Mouse (Mus musculus): ENCODE results near the gene Akirin1. TPM values are rescaled to one million over a fixed set of nuclear protein-coding genes. Genes with fewer than 3 reads are reported as not detected.

Akirin1 gene
- 83.4 and 96.0 TPM in 2 replicates for polyA plus RNA-seq (2014; fragmentation: Nextera tagmentation; extraction: Ambion mirVana)

DNA sequence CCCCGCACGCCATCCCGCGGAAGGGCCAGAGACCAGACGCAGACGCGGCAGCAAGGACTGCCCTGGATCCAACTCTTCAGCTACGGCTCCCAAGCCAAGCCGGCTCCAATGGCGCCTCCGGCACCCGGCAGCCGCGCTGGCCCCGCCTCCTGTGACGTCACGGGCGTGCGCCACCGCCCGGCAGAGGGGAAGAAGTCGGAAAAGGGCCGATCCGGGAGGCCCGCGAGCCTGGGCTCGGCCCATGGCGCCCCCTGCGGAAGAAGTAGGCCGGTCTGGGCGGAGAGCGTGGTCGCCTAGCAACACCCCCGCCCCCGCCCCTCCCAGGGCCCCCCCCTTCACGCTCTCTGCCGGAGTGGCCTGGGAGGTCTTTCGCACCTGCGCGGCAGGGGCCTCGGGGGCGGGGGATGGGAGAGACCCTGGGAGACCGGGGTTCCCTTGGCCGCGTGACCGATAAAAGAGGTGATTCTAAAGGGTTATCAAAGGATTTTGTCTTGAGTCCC lies at the start of gene Akirin1:
Gene Akirin1 (minus strand): TSS at position 194 of the 500 bp plus-strand sequence.
- Histone ChIP-seq H3K4me1 (ENCODE audit: control insufficient read depth, insufficient read depth, low read length) (peaks cover 22% of the 10 kb centered on the region), H3K9ac (replicated peaks; ENCODE audit: low read length) (peak within 1 kb of the TSS; percentile 95), H3K9me3 (ENCODE audit: control insufficient read depth, low read length) (no peaks in the 10 kb centered on the region), H3K4me3 (replicated peaks; ENCODE audit: low read depth, low read length) (peak within 1 kb of the TSS; percentile 100), H3K27me3 (ENCODE audit: control insufficient read depth, insufficient read depth, low read length) (no peaks in the 10 kb centered on the region), H3K36me3 (ENCODE audit: control insufficient read depth, insufficient read depth, low read length) (no peaks in the 10 kb centered on the region), H3K4me2 (ENCODE audit: low read length) (peak within 1 kb of the TSS; percentile 77), H3K27ac (replicated peaks; ENCODE audit: low read depth, low read length) (peak within 1 kb of the TSS; percentile 93)
- DNase-seq (peak; percentile 99), ATAC-seq (ENCODE audit: low FRiP score, low TSS enrichment) (peak; percentile 98)
- under 1% methylated on average over 43 of the region's 46 CpGs for WGBS

GRCm38 (mm10) chr4:123797856-123798255 lies 47.7 kb upstream of the Akirin1 start:
- Histone ChIP-seq H3K4me3 (replicated peaks; ENCODE audit: low read depth, low read length) (no peak overlapping the region), H3K4me2 (ENCODE audit: low read length) (no peak overlapping the region), H3K36me3 (ENCODE audit: control insufficient read depth, insufficient read depth, low read length) (no peaks in the 10 kb centered on the region), H3K9me3 (ENCODE audit: control insufficient read depth, low read length) (no peaks in the 10 kb centered on the region), H3K9ac (replicated peaks; ENCODE audit: low read length) (no peak overlapping the region), H3K27me3 (ENCODE audit: control insufficient read depth, insufficient read depth, low read length) (no peaks in the 10 kb centered on the region), H3K4me1 (ENCODE audit: control insufficient read depth, insufficient read depth, low read length) (peaks cover 5% of the 10 kb centered on the region; the same call in 1 of the 2 replicates), H3K27ac (replicated peaks; ENCODE audit: low read depth, low read length) (peak overlapping the region; percentile 32; the same call in 1 of the 2 replicates)
- ATAC-seq (ENCODE audit: low FRiP score, low TSS enrichment) (no peak), DNase-seq (peak; percentile 72)
- 30% methylated on average over 7 of the region's 7 CpGs for WGBS

DNA sequence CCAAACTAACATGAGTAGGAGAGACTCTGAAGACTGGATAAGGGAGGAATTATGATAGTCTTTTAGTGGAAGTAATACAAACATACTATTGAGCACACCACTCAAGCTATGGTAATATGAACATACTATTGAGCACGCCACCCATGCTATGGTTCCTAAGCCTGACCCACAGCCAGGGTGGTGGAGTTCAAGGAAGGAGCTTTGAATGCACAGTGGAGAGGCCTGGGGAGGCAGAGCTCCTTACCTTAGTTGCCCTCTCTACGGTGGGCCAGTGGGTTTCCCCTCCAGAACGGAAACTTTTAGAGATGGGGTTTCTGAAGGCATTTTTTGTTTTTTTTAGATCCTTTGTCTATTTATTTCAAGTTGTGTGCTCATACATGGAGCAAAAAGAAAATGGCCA lies 47.3 kb upstream of the Akirin1 start:
- H3K4me1 ChIP-seq (ENCODE audit: control insufficient read depth, insufficient read depth, low read length): peaks cover 5% of the 10 kb centered on the region; the same call in 1 of the 2 replicates
- no peak overlapping the region for H3K4me3 ChIP-seq (replicated peaks; ENCODE audit: low read depth, low read length)
- H3K4me2 ChIP-seq (ENCODE audit: low read length): no peak overlapping the region
- WGBS: 86% methylated on average over 3 of the region's 3 CpGs
- no peak overlapping the region for H3K27ac ChIP-seq (replicated peaks; ENCODE audit: low read depth, low read length)
- no peak overlapping the region for H3K9ac ChIP-seq (replicated peaks; ENCODE audit: low read length)
- H3K9me3 ChIP-seq (ENCODE audit: control insufficient read depth, low read length): no peaks in the 10 kb centered on the region
- no peaks in the 10 kb centered on the region for H3K27me3 ChIP-seq (ENCODE audit: control insufficient read depth, insufficient read depth, low read length)
- ATAC-seq (ENCODE audit: low FRiP score, low TSS enrichment) (no peak), DNase-seq (no peak)
- no peaks in the 10 kb centered on the region for H3K36me3 ChIP-seq (ENCODE audit: control insufficient read depth, insufficient read depth, low read length)

DNA sequence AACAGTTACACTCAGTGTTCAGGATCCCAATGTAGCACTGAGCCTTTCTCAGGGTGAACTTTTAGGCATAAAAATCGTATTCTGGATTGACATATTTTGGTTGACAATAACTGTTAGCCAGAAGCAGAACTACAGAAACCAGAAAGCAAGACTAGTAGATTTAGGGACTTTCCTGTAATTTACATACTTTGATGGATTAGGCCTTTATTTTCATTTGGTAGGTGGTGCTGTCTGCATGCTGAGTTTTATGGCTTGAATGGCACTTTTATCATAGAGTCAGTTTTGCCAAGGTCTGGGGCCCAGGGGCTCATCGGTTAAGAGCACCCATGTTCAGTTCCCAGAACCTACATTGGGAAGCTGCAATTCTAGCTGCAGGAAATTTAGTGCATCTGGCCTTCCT lies 44.9 kb upstream of the Akirin1 start:
- WGBS: 70% methylated on average over 2 of the region's 2 CpGs
- no peaks in the 10 kb centered on the region for H3K36me3 ChIP-seq (ENCODE audit: control insufficient read depth, insufficient read depth, low read length)
- H3K27me3 ChIP-seq (ENCODE audit: control insufficient read depth, insufficient read depth, low read length): no peaks in the 10 kb centered on the region
- H3K9me3 ChIP-seq (ENCODE audit: control insufficient read depth, low read length): no peaks in the 10 kb centered on the region
- H3K27ac ChIP-seq (replicated peaks; ENCODE audit: low read depth, low read length): no peak overlapping the region
- DNase-seq (no peak), ATAC-seq (ENCODE audit: low FRiP score, low TSS enrichment) (no peak)
- no peak overlapping the region for H3K9ac ChIP-seq (replicated peaks; ENCODE audit: low read length)
- peaks cover 5% of the 10 kb centered on the region; the same call in 1 of the 2 replicates for H3K4me1 ChIP-seq (ENCODE audit: control insufficient read depth, insufficient read depth, low read length)
- H3K4me3 ChIP-seq (replicated peaks; ENCODE audit: low read depth, low read length): no peak overlapping the region
- no peak overlapping the region for H3K4me2 ChIP-seq (ENCODE audit: low read length)

DNA sequence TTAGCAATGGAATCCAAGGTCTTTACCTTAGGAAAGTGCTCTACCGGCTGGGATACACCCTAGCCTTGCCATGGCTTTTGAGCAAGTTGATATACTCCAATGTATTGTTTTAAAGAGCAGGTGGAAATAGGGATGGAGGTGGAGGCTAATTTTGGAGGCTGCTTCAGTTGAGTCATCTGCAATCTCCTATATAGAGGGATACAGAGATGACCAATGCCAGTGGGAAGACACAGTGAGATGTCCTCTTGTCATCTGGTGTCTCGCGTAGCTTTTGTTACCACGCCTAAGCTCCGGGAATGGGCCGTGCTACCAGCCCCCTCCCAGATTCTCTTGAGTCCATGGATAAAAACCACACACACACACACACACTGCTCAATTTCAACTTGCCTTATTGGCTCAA lies 43.0 kb upstream of the Akirin1 start:
- Histone ChIP-seq H3K4me1 (ENCODE audit: control insufficient read depth, insufficient read depth, low read length) (peaks cover 5% of the 10 kb centered on the region; the same call in 1 of the 2 replicates), H3K4me3 (replicated peaks; ENCODE audit: low read depth, low read length) (no peak overlapping the region), H3K4me2 (ENCODE audit: low read length) (no peak overlapping the region), H3K36me3 (ENCODE audit: control insufficient read depth, insufficient read depth, low read length) (no peaks in the 10 kb centered on the region), H3K27ac (replicated peaks; ENCODE audit: low read depth, low read length) (no peak overlapping the region), H3K9ac (replicated peaks; ENCODE audit: low read length) (no peak overlapping the region), H3K27me3 (ENCODE audit: control insufficient read depth, insufficient read depth, low read length) (no peaks in the 10 kb centered on the region), H3K9me3 (ENCODE audit: control insufficient read depth, low read length) (no peaks in the 10 kb centered on the region)
- DNase-seq: no peak
- WGBS: 93% methylated on average over 6 of the region's 6 CpGs
- no peak for ATAC-seq (ENCODE audit: low FRiP score, low TSS enrichment)

DNA sequence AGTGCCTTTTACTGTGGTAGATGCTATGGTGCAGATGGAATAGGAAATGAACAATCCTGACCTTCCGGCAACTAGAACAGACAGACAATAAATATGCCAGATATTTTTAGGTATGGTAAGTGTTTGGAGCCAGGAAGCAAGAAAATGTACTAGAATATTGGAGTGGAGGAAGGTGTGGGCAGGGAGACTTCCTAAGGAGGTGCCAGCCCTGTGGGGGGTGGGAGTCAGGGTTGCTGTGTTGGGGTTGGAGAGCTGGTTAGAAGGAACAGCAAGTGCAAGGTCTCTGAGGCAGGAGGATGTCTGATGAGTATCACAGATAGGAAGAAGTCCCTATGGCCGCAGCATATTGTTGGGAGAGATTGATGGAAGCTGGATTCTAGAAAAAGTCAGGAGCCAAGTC lies 42.5 kb upstream of the Akirin1 start:
- no peak for ATAC-seq (ENCODE audit: low FRiP score, low TSS enrichment)
- 89% methylated on average over 2 of the region's 2 CpGs for WGBS
- no peaks in the 10 kb centered on the region for H3K36me3 ChIP-seq (ENCODE audit: control insufficient read depth, insufficient read depth, low read length)

GRCm38 (mm10) chr4:123787191-123787985 lies 37.2 kb upstream of the Akirin1 start, which contains the start of gene Rhbdl2:
Gene Rhbdl2 (plus strand): TSS chr4:123787874.
- Histone ChIP-seq H3K4me2 (ENCODE audit: low read length) (peak within 1 kb of the TSS; percentile 6; the same call in 1 of the 2 replicates), H3K4me1 (ENCODE audit: control insufficient read depth, insufficient read depth, low read length) (peaks cover 6% of the 10 kb centered on the region; the same call in 1 of the 2 replicates), H3K27ac (replicated peaks; ENCODE audit: low read depth, low read length) (no peak within 1 kb of the TSS), H3K4me3 (replicated peaks; ENCODE audit: low read depth, low read length) (no peak within 1 kb of the TSS), H3K36me3 (ENCODE audit: control insufficient read depth, insufficient read depth, low read length) (no peaks in the 10 kb centered on the region), H3K27me3 (ENCODE audit: control insufficient read depth, insufficient read depth, low read length) (no peaks in the 10 kb centered on the region), H3K9me3 (ENCODE audit: control insufficient read depth, low read length) (no peaks in the 10 kb centered on the region), H3K9ac (replicated peaks; ENCODE audit: low read length) (0 out of 2 replicates have a peak within 1 kb of the TSS, but pooled peaks have one; percentile 23)
- ATAC-seq (ENCODE audit: low FRiP score, low TSS enrichment) (peak; percentile 70; the same call in 1 of the 2 replicates), DNase-seq (peak; percentile 77)
- WGBS: 25% methylated on average over 12 of the region's 12 CpGs

More for the DNA sequence above, 42.5 kb upstream of the Akirin1 start:
- H3K4me2 ChIP-seq (ENCODE audit: low read length): no peak overlapping the region
- H3K4me3 ChIP-seq (replicated peaks; ENCODE audit: low read depth, low read length): no peak overlapping the region
- no peak overlapping the region for H3K27ac ChIP-seq (replicated peaks; ENCODE audit: low read depth, low read length)
- no peaks in the 10 kb centered on the region for H3K27me3 ChIP-seq (ENCODE audit: control insufficient read depth, insufficient read depth, low read length)
- no peaks in the 10 kb centered on the region for H3K9me3 ChIP-seq (ENCODE audit: control insufficient read depth, low read length)
- DNase-seq: no peak
- H3K9ac ChIP-seq (replicated peaks; ENCODE audit: low read length): no peak overlapping the region
- H3K4me1 ChIP-seq (ENCODE audit: control insufficient read depth, insufficient read depth, low read length): peaks cover 5% of the 10 kb centered on the region

DNA sequence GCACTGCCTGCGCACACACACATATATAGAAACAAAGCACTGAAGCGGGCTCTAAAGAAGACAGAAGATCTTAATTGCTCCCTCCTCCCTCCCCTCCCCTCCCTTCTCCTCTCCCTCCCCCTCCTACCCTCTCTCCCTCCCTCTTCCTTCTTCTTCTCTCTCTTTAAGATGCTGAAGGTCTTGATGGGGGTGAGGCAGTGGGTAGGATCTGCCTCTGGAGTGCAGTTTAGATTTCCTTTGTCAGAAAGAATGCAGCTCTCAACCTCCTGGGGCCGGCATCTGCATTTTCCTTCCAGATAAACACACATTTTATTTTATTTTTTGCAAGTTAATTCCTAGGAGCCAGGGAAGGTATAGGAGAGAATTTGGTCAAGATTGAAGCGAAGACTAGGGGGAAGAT lies 18.1 kb upstream of the Akirin1 start:
- ATAC-seq (ENCODE audit: low FRiP score, low TSS enrichment) (no peak), DNase-seq (no peak)
- no peak overlapping the region for H3K4me3 ChIP-seq (replicated peaks; ENCODE audit: low read depth, low read length)

More for the DNA sequence above, 18.1 kb upstream of the Akirin1 start:
- H3K36me3 ChIP-seq (ENCODE audit: control insufficient read depth, insufficient read depth, low read length): no peaks in the 10 kb centered on the region
- 75% methylated on average over 4 of the region's 4 CpGs for WGBS
- no peak overlapping the region for H3K4me2 ChIP-seq (ENCODE audit: low read length)
- no peaks in the 10 kb centered on the region for H3K4me1 ChIP-seq (ENCODE audit: control insufficient read depth, insufficient read depth, low read length)
- no peaks in the 10 kb centered on the region for H3K27me3 ChIP-seq (ENCODE audit: control insufficient read depth, insufficient read depth, low read length)
- H3K9ac ChIP-seq (replicated peaks; ENCODE audit: low read length): no peak overlapping the region
- H3K9me3 ChIP-seq (ENCODE audit: control insufficient read depth, low read length): no peaks in the 10 kb centered on the region
- H3K27ac ChIP-seq (replicated peaks; ENCODE audit: low read depth, low read length): no peak overlapping the region

All from midbrain, embryonic 14.5 days (tissue).